Comparison of ENCODE assay signal across 10 mouse cellular contexts in the genomic region with DNA sequence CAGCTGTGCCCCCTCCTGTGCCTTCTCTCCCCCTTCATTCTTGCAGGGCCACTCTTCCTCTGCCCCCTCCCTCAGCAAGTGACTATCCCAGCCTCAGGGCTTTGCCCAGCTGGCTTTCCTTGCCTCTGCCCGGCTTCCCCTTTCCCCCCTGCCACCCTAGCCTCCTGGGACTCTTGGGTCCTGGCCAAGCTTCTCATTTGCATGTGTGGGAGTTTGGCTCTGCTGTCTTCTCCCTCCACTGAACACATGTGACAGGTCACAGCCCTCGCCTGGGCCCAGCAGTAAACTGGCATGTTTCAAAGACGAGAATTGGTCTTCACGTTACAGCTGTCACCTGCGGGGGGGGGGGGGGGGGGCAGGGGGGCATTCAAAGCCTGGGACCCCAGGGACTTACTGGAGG. TPM values are rescaled to one million over a fixed set of nuclear protein-coding genes. Genes with fewer than 3 reads are reported as not detected.
A peak's percentile ranks its signal among the peaks of the same experiment; 100 is the strongest.
DNase-seq lines count a peak whose midpoint lies in the region; ATAC-seq and TF ChIP-seq lines count a peak whose summit lies in the region.
"Had no signal": no experiment of that assay in that cellular context is flagged by ENCODE, and none has a peak within 500 bp of the region (broad histone marks: within the 10 kb centered on the region; RNA-seq: fewer than 3 reads in every experiment).

No protein-coding gene starts in this region.

- in situ Hi-C loops in CH12.LX (cut with MboI; ENCODE audit: low pct_ligation_motif_present, low pct_unique_long_range_greater_than_20kb, low sequenced_read_pairs): no loop called here

- H3K27ac ChIP-seq in hindbrain, embryonic 12.5 days: no peak overlapping the region
- no peak overlapping the region; the same call in 1 of the 2 replicates for H3K27ac ChIP-seq in hindbrain, embryonic 16.5 days (ENCODE audit: low read depth, low read length)
- no peak overlapping the region for H3K27ac ChIP-seq in CH12.LX (ENCODE audit: insufficient read depth, low read depth)
- no peak overlapping the region for H3K27ac ChIP-seq in forebrain, embryonic 12.5 days
- no peak overlapping the region for H3K27ac ChIP-seq in cerebellum, adult 2 months (ENCODE audit: insufficient read depth, low read length)

- DNase-seq in CH12.LX (ENCODE audit: extremely low read depth): peak; percentile 74
- DNase-seq in kidney, postnatal 10 days: peak; percentile 78
- no peak for DNase-seq in cerebellum, adult 18-20 months
- no peak for DNase-seq in cerebellum, adult 2 months
- no peak for DNase-seq in urinary bladder, adult 18-20 months (ENCODE audit: low spot score in 2 of 2)
- DNase-seq: thymus, postnatal 14 days had no signal

- H3K4me1 ChIP-seq in hindbrain, embryonic 12.5 days: peaks cover 7% of the 10 kb centered on the region
- H3K4me1 ChIP-seq in hindbrain, embryonic 16.5 days (ENCODE audit: control insufficient read depth, insufficient read depth, low read depth, low read length): peaks cover 6% of the 10 kb centered on the region; the same call in 1 of the 2 replicates
- H3K4me1 ChIP-seq in CH12.LX (ENCODE audit: control insufficient read depth in 1 of 2, insufficient read depth in 2 of 2): peaks cover 12 to 33% of the 10 kb centered on the region in 2 experiments
- H3K4me1 ChIP-seq in forebrain, embryonic 12.5 days: peaks cover 3% of the 10 kb centered on the region
- peaks cover 6% of the 10 kb centered on the region for H3K4me1 ChIP-seq in cerebellum, adult 2 months (ENCODE audit: control insufficient read depth, insufficient read depth, low read length)

- H3K9me3 ChIP-seq in hindbrain, embryonic 12.5 days (replicated peaks): no peaks in the 10 kb centered on the region
- H3K9me3 ChIP-seq in hindbrain, embryonic 16.5 days (ENCODE audit: control insufficient read depth, low read length): no peaks in the 10 kb centered on the region
- no peaks in the 10 kb centered on the region for H3K9me3 ChIP-seq in CH12.LX (replicated peaks; ENCODE audit: low read length)
- H3K9me3 ChIP-seq in forebrain, embryonic 12.5 days: no peaks in the 10 kb centered on the region

- H3K27me3 ChIP-seq in hindbrain, embryonic 12.5 days: no peaks in the 10 kb centered on the region
- no peaks in the 10 kb centered on the region for H3K27me3 ChIP-seq in hindbrain, embryonic 16.5 days (replicated peaks; ENCODE audit: control insufficient read depth, insufficient read depth, low read length)
- H3K27me3 ChIP-seq in CH12.LX (replicated peaks): no peaks in the 10 kb centered on the region
- H3K27me3 ChIP-seq in forebrain, embryonic 12.5 days: no peaks in the 10 kb centered on the region
- H3K27me3 ChIP-seq in cerebellum, adult 2 months (ENCODE audit: control insufficient read depth, insufficient read depth, low read length): no peaks in the 10 kb centered on the region

- H3K4me2 ChIP-seq in hindbrain, embryonic 12.5 days (replicated peaks): no peak overlapping the region
- H3K4me2 ChIP-seq in hindbrain, embryonic 16.5 days (ENCODE audit: low read length): no peak overlapping the region
- no peak overlapping the region for H3K4me2 ChIP-seq in CH12.LX (ENCODE audit: insufficient read depth, low read depth, poor library complexity, severe bottlenecking)
- no peak overlapping the region for H3K4me2 ChIP-seq in forebrain, embryonic 12.5 days

- dilution Hi-C loops in CH12.LX (cut with MboI; ENCODE audit: extremely low pct_ligation_motif_present, extremely low pct_unique_long_range_greater_than_20kb, low sequenced_read_pairs): no loop called here

- no peak overlapping the region for H3K9ac ChIP-seq in hindbrain, embryonic 12.5 days
- no peak overlapping the region for H3K9ac ChIP-seq in hindbrain, embryonic 16.5 days (ENCODE audit: low read depth, low read length)
- H3K9ac ChIP-seq in CH12.LX (ENCODE audit: insufficient read depth, low read depth): no peak overlapping the region
- no peak overlapping the region for H3K9ac ChIP-seq in forebrain, embryonic 12.5 days

- peak; percentile 58 for ATAC-seq in hindbrain, embryonic 12.5 days (ENCODE audit: low FRiP score)
- ATAC-seq in hindbrain, embryonic 16.5 days: no peak
- 0 out of 2 replicates have a peak, but pooled peaks have one; percentile 14 for ATAC-seq in forebrain, embryonic 12.5 days (ENCODE audit: low FRiP score)

- no peak for TF ChIP-seq CTCF in CH12.LX (conservative IDR thresholded peaks at IDR 0.05 in 1 of 2, IDR thresholded peaks at IDR 0.05 in 1 of 2; ENCODE audit: low read depth in 2 of 2, low read length in 2 of 2)
- no peak for TF ChIP-seq CTCF in cerebellum, adult 2 months (IDR thresholded peaks at IDR 0.05; ENCODE audit: borderline replicate concordance, insufficient read depth, low read depth, low read length)

- H3K4me3 ChIP-seq in hindbrain, embryonic 12.5 days: no peak overlapping the region
- no peak overlapping the region for H3K4me3 ChIP-seq in hindbrain, embryonic 16.5 days (ENCODE audit: low read length)
- no peak overlapping the region for H3K4me3 ChIP-seq in CH12.LX (replicated peaks in 1 of 3; ENCODE audit: low read depth in 2 of 3, low read length in 2 of 3, poor library complexity in 1 of 3)
- no peak overlapping the region for H3K4me3 ChIP-seq in forebrain, embryonic 12.5 days (replicated peaks)
- H3K4me3 ChIP-seq in cerebellum, adult 2 months (replicated peaks; ENCODE audit: insufficient read depth, low read depth, low read length): no peak overlapping the region

- 29% methylated on average over 5 of the region's 5 CpGs for WGBS in hindbrain, embryonic 12.5 days
- 21% methylated on average over 5 of the region's 5 CpGs for WGBS in hindbrain, embryonic 16.5 days
- 49% methylated on average over 5 of the region's 5 CpGs for WGBS in forebrain, embryonic 12.5 days
- 10% methylated on average over 5 of the region's 5 CpGs for WGBS in cerebellum, adult 2 months

- TF ChIP-seq RAD21 in CH12.LX (IDR thresholded peaks at IDR 0.05; ENCODE audit: low read depth, low read length): no peak

- no peak for TF ChIP-seq POLR2A in CH12.LX (IDR thresholded peaks at IDR 0.05; ENCODE audit: low read depth, low read length)
- no peak for TF ChIP-seq POLR2A in cerebellum, adult 2 months (IDR thresholded peaks at IDR 0.05; ENCODE audit: borderline replicate concordance, insufficient read depth, low read length)

- peak; percentile 56 for TF ChIP-seq EP300 in CH12.LX (IDR thresholded peaks at IDR 0.05; ENCODE audit: low read length)

- no peaks in the 10 kb centered on the region for H3K79me2 ChIP-seq in CH12.LX (replicated peaks; ENCODE audit: control insufficient read depth, extremely low read depth, insufficient read depth, poor library complexity, severe bottlenecking)

- H3K36me3 ChIP-seq in hindbrain, embryonic 12.5 days: no peaks in the 10 kb centered on the region
- H3K36me3 ChIP-seq in hindbrain, embryonic 16.5 days (ENCODE audit: control insufficient read depth, insufficient read depth, low read length): no peaks in the 10 kb centered on the region
- H3K36me3 ChIP-seq in CH12.LX (replicated peaks in 1 of 2; ENCODE audit: control insufficient read depth in 1 of 2, insufficient read depth in 1 of 2, low read length in 1 of 2): no peaks in the 10 kb centered on the region
- no peaks in the 10 kb centered on the region for H3K36me3 ChIP-seq in forebrain, embryonic 12.5 days (replicated peaks)

TF ChIP-seq in CH12.LX, 34 proteins besides CTCF, POLR2A, EP300 and RAD21 (continues in another document):
- TF ChIP-seq CHD1 (IDR thresholded peaks at IDR 0.05; ENCODE audit: low read depth, low read length): no peak
- no peak for TF ChIP-seq UBTF (IDR thresholded peaks at IDR 0.05; ENCODE audit: low read depth, low read length)
- no peak for TF ChIP-seq JUND (conservative IDR thresholded peaks at IDR 0.05; ENCODE audit: low read depth, low read length)
- 0 out of 2 replicates have a peak, but pooled peaks have one; percentile 30 for TF ChIP-seq MEF2A (IDR thresholded peaks at IDR 0.05; ENCODE audit: borderline replicate concordance, low read depth, low read length)
- TF ChIP-seq ELF1 (IDR thresholded peaks at IDR 0.05; ENCODE audit: low read depth, low read length): no peak
- TF ChIP-seq ETS1 (conservative IDR thresholded peaks at IDR 0.05; ENCODE audit: low read depth, low read length): peak; percentile 67
- TF ChIP-seq MYC (IDR thresholded peaks at IDR 0.05; ENCODE audit: low read depth, low read length): no peak
- 0 out of 2 replicates have a peak, but pooled peaks have one; percentile 70 for TF ChIP-seq MAZ (IDR thresholded peaks at IDR 0.05; ENCODE audit: low read depth, low read length)
- no peak for TF ChIP-seq E2F4 (IDR thresholded peaks at IDR 0.05; ENCODE audit: insufficient replicate concordance, low read depth, low read length)
- TF ChIP-seq NRF1 (IDR thresholded peaks at IDR 0.05; ENCODE audit: low read depth, low read length): no peak
- no peak for TF ChIP-seq HCFC1 (IDR thresholded peaks at IDR 0.05; ENCODE audit: low read depth, low read length)
- TF ChIP-seq IRF4 (IDR thresholded peaks at IDR 0.05; ENCODE audit: low read depth, low read length): no peak
- no peak for TF ChIP-seq SIN3A (IDR thresholded peaks at IDR 0.05; ENCODE audit: low read length)
- TF ChIP-seq USF1 (IDR thresholded peaks at IDR 0.05; ENCODE audit: low read depth, low read length): no peak
- TF ChIP-seq ZKSCAN1 (IDR thresholded peaks at IDR 0.05; ENCODE audit: borderline replicate concordance, low read depth, low read length): no peak
- peak; percentile 63 for TF ChIP-seq TCF12 (IDR thresholded peaks at IDR 0.05; ENCODE audit: low read depth, low read length)
- TF ChIP-seq ZNF384 (IDR thresholded peaks at IDR 0.05; ENCODE audit: low read depth, low read length): no peak
- no peak for TF ChIP-seq NELFE (IDR thresholded peaks at IDR 0.05; ENCODE audit: low read depth, low read length)

RNA-seq across cellular contexts. Expression of gene Stpg4, which starts 40.5 kb away (rescaled TPM):
- polyA plus RNA-seq in hindbrain, embryonic 12.5 days (2016; fragmentation: Nextera tagmentation; extraction: Ambion mirVana): 0.34 TPM in 1 of 2 replicates, not detected in the other
- 0.19 TPM in 1 of 2 replicates, not detected in the other for polyA plus RNA-seq in hindbrain, embryonic 16.5 days (2015; fragmentation: Nextera tagmentation; extraction: Ambion mirVana)
- not detected in 2 replicates for total RNA-seq in CH12.LX (2012; rRNA removed)
- not detected in 2 replicates for total RNA-seq in CH12.LX (2014; rRNA removed)
- not detected in 2 replicates for polyA plus RNA-seq in CH12.LX (2012; ENCODE audit: insufficient read length, low read depth)
- polyA plus RNA-seq in forebrain, embryonic 12.5 days (2016; fragmentation: Nextera tagmentation; extraction: Ambion mirVana): not detected in 2 replicates
- polyA plus RNA-seq in cerebellum, adult 2 months (2012; rRNA removed): not detected in 2 replicates
- total RNA-seq: heart, adult 18-20 months had no signal

RNA-seq across cellular contexts. Expression of gene Calm2, which starts 59.7 kb away (rescaled TPM):
- 1,282 and 1,370 TPM in 2 replicates for polyA plus RNA-seq in hindbrain, embryonic 12.5 days (2016; fragmentation: Nextera tagmentation; extraction: Ambion mirVana)
- polyA plus RNA-seq in hindbrain, embryonic 16.5 days (2015; fragmentation: Nextera tagmentation; extraction: Ambion mirVana): 2,782 and 3,155 TPM in 2 replicates
- total RNA-seq in CH12.LX (2012; rRNA removed) (203 and 255 TPM in 2 replicates), CH12.LX (2014; rRNA removed) (546 and 623 TPM in 2 replicates)
- 604 and 634 TPM in 2 replicates for polyA plus RNA-seq in CH12.LX (2012; ENCODE audit: insufficient read length, low read depth)
- 1,267 and 1,277 TPM in 2 replicates for polyA plus RNA-seq in forebrain, embryonic 12.5 days (2016; fragmentation: Nextera tagmentation; extraction: Ambion mirVana)
- 1,979 and 2,002 TPM in 2 replicates for polyA plus RNA-seq in cerebellum, adult 2 months (2012; rRNA removed)

Comparison
In these comparisons a context has a peak if more than half of its experiments do, and no peak if none do; other contexts are left out.
1. DNase-seq: peak in CH12.LX (single experiment) and kidney, postnatal 10 days (single experiment); none in cerebellum, adult 18-20 months (0 of 2), cerebellum, adult 2 months (0 of 2) and urinary bladder, adult 18-20 months (0 of 2).